ENCODE assay signal across 10 mouse cellular contexts in the genomic region with DNA sequence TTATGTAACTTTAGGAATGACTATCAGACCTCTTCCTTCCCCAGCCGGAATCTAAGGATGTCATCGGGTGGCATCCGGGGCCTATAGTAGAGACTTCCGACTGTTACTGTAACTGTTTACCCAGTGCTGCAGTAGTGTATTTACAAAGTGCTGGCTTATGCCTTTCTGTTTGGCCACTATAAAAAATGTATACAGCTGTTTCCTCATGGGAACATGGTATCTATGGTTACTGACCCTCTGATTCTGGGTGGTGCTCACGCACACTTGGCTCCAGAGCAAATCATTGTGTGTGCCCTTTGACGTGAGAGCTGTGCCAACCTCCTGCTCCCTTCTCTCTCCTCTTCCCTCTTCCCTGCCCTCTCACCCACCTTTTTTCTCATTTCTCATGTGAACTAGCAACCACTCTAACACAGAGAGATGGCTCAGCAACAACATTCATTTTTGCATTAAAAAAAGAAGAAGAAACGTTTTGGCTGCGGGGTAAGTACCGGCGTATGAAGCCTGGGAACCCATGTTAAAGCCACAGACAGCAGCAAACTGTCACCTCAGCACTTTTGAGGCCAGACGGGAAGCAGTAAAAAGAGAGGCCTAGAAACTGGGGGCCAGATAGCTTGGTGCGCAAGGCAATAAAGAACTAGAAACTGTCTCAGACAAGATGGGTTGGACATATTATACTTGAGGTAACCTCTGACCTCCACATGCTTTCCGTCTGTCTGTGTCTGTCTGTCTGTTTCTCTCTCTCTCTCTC.
DNase-seq lines count a peak whose midpoint lies in the region; ATAC-seq and TF ChIP-seq lines count a peak whose summit lies in the region.
"Had no signal": no experiment of that assay in that cellular context is flagged by ENCODE, and none has a peak within 500 bp of the region (broad histone marks: within the 10 kb centered on the region; RNA-seq: fewer than 3 reads in every experiment).

No protein-coding gene starts in this region.

- no peaks in the 10 kb centered on the region for H3K36me3 ChIP-seq in intestine, embryonic 16.5 days (ENCODE audit: control insufficient read depth, insufficient read depth, low read length)
- H3K36me3 ChIP-seq in splenic B cell, adult 2 months (ENCODE audit: control insufficient read depth, insufficient read depth, low read length, poor library complexity, severe bottlenecking): no peaks in the 10 kb centered on the region

- TF ChIP-seq CTCF in lung, adult 2 months (IDR thresholded peaks at IDR 0.05; ENCODE audit: insufficient read depth, low read length): no peak

- no peak overlapping the region for H3K4me2 ChIP-seq in intestine, embryonic 16.5 days (ENCODE audit: low read depth, low read length)

- 43% methylated on average over 13 of the region's 13 CpGs for WGBS in lung, adult 2 months
- 58% methylated on average over 13 of the region's 13 CpGs for WGBS in intestine, embryonic 16.5 days

- no peaks in the 10 kb centered on the region for H3K27me3 ChIP-seq in intestine, embryonic 16.5 days (replicated peaks; ENCODE audit: control insufficient read depth, insufficient read depth, low read length)
- H3K27me3 ChIP-seq in splenic B cell, adult 2 months (ENCODE audit: control insufficient read depth, insufficient read depth, low read length, poor library complexity, severe bottlenecking): no peaks in the 10 kb centered on the region

- no peak for TF ChIP-seq POLR2A in lung, adult 2 months (IDR thresholded peaks at IDR 0.05; ENCODE audit: borderline replicate concordance, extremely low read depth, low read depth, low read length)

- no peak overlapping the region for H3K9ac ChIP-seq in intestine, embryonic 16.5 days (ENCODE audit: low read depth, low read length)

- DNase-seq in frontal cortex, postnatal 10 days (ENCODE audit: low spot score in 2 of 2): no peak
- peak; percentile 24 to 43 for DNase-seq in lung, adult 18-20 months
- DNase-seq in lung, adult 2 months: no peak
- DNase-seq in splenic B cell, adult 2 months (ENCODE audit: low read depth, low spot score): peak; percentile 8
- no peak for DNase-seq in gastrocnemius, postnatal 10 days
- DNase-seq in right cerebral cortex, adult 18-20 months: no peak
- DNase-seq: adrenal gland, postnatal 36 days; B cell, adult 2 months had no signal

- peak; percentile 33; the same call in 1 of the 2 replicates for ATAC-seq in frontal cortex, adult (ENCODE audit: low TSS enrichment)
- ATAC-seq in intestine, embryonic 16.5 days: peak; percentile 62

- H3K4me3 ChIP-seq in lung, adult 2 months (replicated peaks; ENCODE audit: extremely low read depth, low read depth, low read length): no peak overlapping the region
- no peak overlapping the region for H3K4me3 ChIP-seq in intestine, embryonic 16.5 days (ENCODE audit: low read length)

- no peaks in the 10 kb centered on the region for H3K9me3 ChIP-seq in intestine, embryonic 16.5 days (ENCODE audit: control insufficient read depth, low read length)

- H3K27ac ChIP-seq in intestine, embryonic 16.5 days (ENCODE audit: low read length): peak overlapping the region; percentile 77

- peaks cover 6% of the 10 kb centered on the region; the same call in 1 of the 2 replicates for H3K4me1 ChIP-seq in lung, adult 2 months (ENCODE audit: control insufficient read depth, insufficient read depth, low read length)
- peaks cover 27% of the 10 kb centered on the region for H3K4me1 ChIP-seq in intestine, embryonic 16.5 days (ENCODE audit: control insufficient read depth, insufficient read depth, low read length)

Comparison
In these comparisons a context has a peak if more than half of its experiments do, and no peak if none do; other contexts are left out.
1. DNase-seq: peak in lung, adult 18-20 months (2 of 2) and splenic B cell, adult 2 months (single experiment); none in frontal cortex, postnatal 10 days (0 of 2), lung, adult 2 months (single experiment), gastrocnemius, postnatal 10 days (single experiment) and right cerebral cortex, adult 18-20 months (single experiment).